Mouse (Mus musculus): ENCODE results near the gene Inpp5b. TPM values are rescaled to one million over a fixed set of nuclear protein-coding genes. Genes with fewer than 3 reads are reported as not detected.

Inpp5b gene
- polyA plus RNA-seq, 1 experiment = 25.1 TPM

DNA sequence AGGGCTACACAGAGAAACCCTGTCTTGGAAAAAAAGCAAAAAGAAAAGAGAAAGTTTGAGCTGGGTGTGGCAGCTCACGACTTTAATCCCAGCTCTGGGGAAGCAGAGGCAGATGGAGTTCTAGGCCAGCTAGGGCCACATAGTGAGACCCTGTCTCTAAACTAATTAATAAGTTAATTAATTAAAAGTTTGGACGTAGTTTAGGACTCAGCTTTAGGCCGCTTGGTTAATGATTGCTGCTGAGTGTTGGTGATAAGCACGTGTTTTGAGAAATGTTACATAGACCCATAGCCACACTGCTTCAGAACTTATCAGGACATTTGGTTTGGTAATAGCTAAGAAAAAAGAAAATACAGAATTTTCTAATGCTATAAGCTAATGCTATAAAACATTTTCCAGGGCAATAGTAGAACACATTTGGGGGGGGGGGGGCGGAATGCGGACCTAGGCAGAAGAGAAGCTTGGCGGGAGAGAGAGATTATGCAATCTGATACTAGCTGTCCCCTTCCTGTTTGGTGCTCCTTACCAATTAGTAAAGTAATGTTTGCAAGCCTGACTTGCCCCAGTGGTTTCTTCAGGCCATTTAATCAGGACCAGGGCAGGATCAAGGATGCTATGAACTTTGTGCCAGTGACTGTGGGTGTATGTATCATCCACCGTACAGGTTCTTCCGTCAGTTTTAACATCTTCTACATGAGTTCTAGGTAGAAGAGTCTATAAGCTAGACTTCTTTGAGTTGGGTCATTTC lies 67.7 kb downstream of the Inpp5b start:
- no peak for TF ChIP-seq SRF (IDR thresholded peaks at IDR 0.05; ENCODE audit: control insufficient read depth, insufficient read length, low read depth)
- no peak for TF ChIP-seq CEBPB (IDR thresholded peaks at IDR 0.05; ENCODE audit: insufficient read depth, poor library complexity, severe bottlenecking)
- TF ChIP-seq MYOD1 (IDR thresholded peaks at IDR 0.05; ENCODE audit: control insufficient read depth in 1 of 3, insufficient read length in 2 of 3, low read depth in 2 of 3) = no peak
- TF ChIP-seq E2F4 (IDR thresholded peaks at IDR 0.05; ENCODE audit: insufficient read depth) = no peak
- no peak for TF ChIP-seq TCF3 (IDR thresholded peaks at IDR 0.05; ENCODE audit: insufficient read length, low read depth)
- TF ChIP-seq POLR2A (IDR thresholded peaks at IDR 0.05; ENCODE audit: insufficient read length, low read depth) = no peak
- TF ChIP-seq TCF12 (IDR thresholded peaks at IDR 0.05; ENCODE audit: insufficient read depth, poor library complexity, severe bottlenecking) = no peak
- TF ChIP-seq REST (IDR thresholded peaks at IDR 0.05; ENCODE audit: insufficient read depth, insufficient read length) = no peak
- no peak for TF ChIP-seq MAX (IDR thresholded peaks at IDR 0.05; ENCODE audit: low read depth)
- no peak for TF ChIP-seq MYOG (IDR thresholded peaks at IDR 0.05; ENCODE audit: control insufficient read depth in 1 of 3, insufficient read depth in 1 of 3, insufficient read length in 2 of 3, low read depth in 2 of 3)
- TF ChIP-seq POLR2AphosphoS2 (IDR thresholded peaks at IDR 0.05; ENCODE audit: insufficient read length, low read depth) = no peak
- no peak for TF ChIP-seq USF1 (IDR thresholded peaks at IDR 0.05; ENCODE audit: low read depth)
- no peaks in the 10 kb centered on the region for H3K27me3 ChIP-seq (ENCODE audit: control insufficient read depth, insufficient read depth, insufficient read length)
- H3ac ChIP-seq (ENCODE audit: control insufficient read depth, insufficient read length) = no peak overlapping the region
- peaks cover 36% of the 10 kb centered on the region for H3K36me3 ChIP-seq (ENCODE audit: control insufficient read depth, insufficient read depth)
- H3K4me2 ChIP-seq (ENCODE audit: low read depth) = no peak overlapping the region
- no peak overlapping the region for H3K4me3 ChIP-seq
- H3K79me2 ChIP-seq (ENCODE audit: control insufficient read depth, insufficient read depth) = peaks cover 46% of the 10 kb centered on the region

GRCm38 (mm10) chr4:124810056-124810455 lies 68.4 kb downstream of the Inpp5b start:
- Histone ChIP-seq H3K4me2 (ENCODE audit: low read depth) (no peak overlapping the region), H3K4me3 (no peak overlapping the region), H3K79me2 (ENCODE audit: control insufficient read depth, insufficient read depth) (peaks cover 40% of the 10 kb centered on the region), H3K27me3 (ENCODE audit: control insufficient read depth, insufficient read depth, insufficient read length) (no peaks in the 10 kb centered on the region), H3K36me3 (ENCODE audit: control insufficient read depth, insufficient read depth) (peaks cover 34% of the 10 kb centered on the region), H3ac (ENCODE audit: control insufficient read depth, insufficient read length) (no peak overlapping the region)
- no peak for TF ChIP-seq TCF12 (IDR thresholded peaks at IDR 0.05; ENCODE audit: insufficient read depth, poor library complexity, severe bottlenecking)
- no peak for TF ChIP-seq SRF (IDR thresholded peaks at IDR 0.05; ENCODE audit: control insufficient read depth, insufficient read length, low read depth)
- TF ChIP-seq E2F4 (IDR thresholded peaks at IDR 0.05; ENCODE audit: insufficient read depth) = no peak
- TF ChIP-seq REST (IDR thresholded peaks at IDR 0.05; ENCODE audit: insufficient read depth, insufficient read length) = no peak
- TF ChIP-seq MAX (IDR thresholded peaks at IDR 0.05; ENCODE audit: low read depth) = no peak
- no peak for TF ChIP-seq MYOD1 (IDR thresholded peaks at IDR 0.05; ENCODE audit: control insufficient read depth in 1 of 3, insufficient read length in 2 of 3, low read depth in 2 of 3)
- TF ChIP-seq CEBPB (IDR thresholded peaks at IDR 0.05; ENCODE audit: insufficient read depth, poor library complexity, severe bottlenecking) = no peak
- TF ChIP-seq MYOG (IDR thresholded peaks at IDR 0.05; ENCODE audit: control insufficient read depth in 1 of 3, insufficient read depth in 1 of 3, insufficient read length in 2 of 3, low read depth in 2 of 3) = no peak
- TF ChIP-seq POLR2AphosphoS2 (IDR thresholded peaks at IDR 0.05; ENCODE audit: insufficient read length, low read depth) = no peak
- TF ChIP-seq POLR2A (IDR thresholded peaks at IDR 0.05; ENCODE audit: insufficient read length, low read depth) = no peak
- no peak for TF ChIP-seq USF1 (IDR thresholded peaks at IDR 0.05; ENCODE audit: low read depth)
- no peak for TF ChIP-seq TCF3 (IDR thresholded peaks at IDR 0.05; ENCODE audit: insufficient read length, low read depth)

GRCm38 (mm10) chr4:124811347-124811975 lies 69.8 kb downstream of the Inpp5b start:
- no peak overlapping the region for H3ac ChIP-seq (ENCODE audit: control insufficient read depth, insufficient read length)
- no peak overlapping the region for H3K4me2 ChIP-seq (ENCODE audit: low read depth)
- H3K4me3 ChIP-seq = no peak overlapping the region
- peaks cover 37% of the 10 kb centered on the region for H3K79me2 ChIP-seq (ENCODE audit: control insufficient read depth, insufficient read depth)
- H3K36me3 ChIP-seq (ENCODE audit: control insufficient read depth, insufficient read depth) = peaks cover 20% of the 10 kb centered on the region
- TF ChIP-seq USF1 (IDR thresholded peaks at IDR 0.05; ENCODE audit: low read depth) (no peak), TCF12 (IDR thresholded peaks at IDR 0.05; ENCODE audit: insufficient read depth, poor library complexity, severe bottlenecking) (no peak), CEBPB (IDR thresholded peaks at IDR 0.05; ENCODE audit: insufficient read depth, poor library complexity, severe bottlenecking) (no peak), POLR2AphosphoS2 (IDR thresholded peaks at IDR 0.05; ENCODE audit: insufficient read length, low read depth) (no peak), POLR2A (IDR thresholded peaks at IDR 0.05; ENCODE audit: insufficient read length, low read depth) (no peak), E2F4 (IDR thresholded peaks at IDR 0.05; ENCODE audit: insufficient read depth) (no peak), MAX (IDR thresholded peaks at IDR 0.05; ENCODE audit: low read depth) (no peak), MYOD1 (IDR thresholded peaks at IDR 0.05; ENCODE audit: control insufficient read depth in 1 of 3, insufficient read length in 2 of 3, low read depth in 2 of 3) (no peak), REST (IDR thresholded peaks at IDR 0.05; ENCODE audit: insufficient read depth, insufficient read length) (no peak), TCF3 (IDR thresholded peaks at IDR 0.05; ENCODE audit: insufficient read length, low read depth) (no peak), SRF (IDR thresholded peaks at IDR 0.05; ENCODE audit: control insufficient read depth, insufficient read length, low read depth) (no peak), MYOG (IDR thresholded peaks at IDR 0.05; ENCODE audit: control insufficient read depth in 1 of 3, insufficient read depth in 1 of 3, insufficient read length in 2 of 3, low read depth in 2 of 3) (no peak)
- no peaks in the 10 kb centered on the region for H3K27me3 ChIP-seq (ENCODE audit: control insufficient read depth, insufficient read depth, insufficient read length)

DNA sequence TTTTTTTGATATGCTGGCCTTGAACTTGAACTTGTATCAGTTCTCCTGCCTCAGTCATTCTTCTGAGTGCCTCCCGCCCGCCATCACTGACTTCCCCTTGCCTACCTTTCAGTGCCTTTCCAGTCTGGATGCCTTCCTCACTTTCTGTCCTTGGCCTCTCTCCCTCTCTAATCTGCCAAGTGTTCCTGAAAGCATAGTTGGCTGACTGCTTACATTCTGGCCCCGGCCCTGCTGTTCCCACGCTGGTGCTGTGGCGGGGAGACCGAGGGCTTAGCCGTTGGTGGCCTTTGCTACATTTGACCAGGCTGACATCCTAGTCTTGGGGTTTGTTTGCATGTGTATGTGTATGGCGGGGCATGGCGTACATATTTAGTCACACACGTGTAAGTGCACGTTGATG lies 74.3 kb downstream of the Inpp5b start:
- Histone ChIP-seq H3ac (ENCODE audit: control insufficient read depth, insufficient read length) (no peak overlapping the region), H3K79me2 (ENCODE audit: control insufficient read depth, insufficient read depth) (peaks cover 26% of the 10 kb centered on the region), H3K4me3 (no peak overlapping the region), H3K27me3 (ENCODE audit: control insufficient read depth, insufficient read depth, insufficient read length) (no peaks in the 10 kb centered on the region), H3K36me3 (ENCODE audit: control insufficient read depth, insufficient read depth) (peaks cover 10% of the 10 kb centered on the region), H3K4me2 (ENCODE audit: low read depth) (no peak overlapping the region)
- TF ChIP-seq TCF3 (IDR thresholded peaks at IDR 0.05; ENCODE audit: insufficient read length, low read depth) (no peak), POLR2AphosphoS2 (IDR thresholded peaks at IDR 0.05; ENCODE audit: insufficient read length, low read depth) (no peak), TCF12 (IDR thresholded peaks at IDR 0.05; ENCODE audit: insufficient read depth, poor library complexity, severe bottlenecking) (no peak), MYOG (IDR thresholded peaks at IDR 0.05; ENCODE audit: control insufficient read depth in 1 of 3, insufficient read depth in 1 of 3, insufficient read length in 2 of 3, low read depth in 2 of 3) (no peak), REST (IDR thresholded peaks at IDR 0.05; ENCODE audit: insufficient read depth, insufficient read length) (no peak), CEBPB (IDR thresholded peaks at IDR 0.05; ENCODE audit: insufficient read depth, poor library complexity, severe bottlenecking) (no peak), SRF (IDR thresholded peaks at IDR 0.05; ENCODE audit: control insufficient read depth, insufficient read length, low read depth) (no peak), E2F4 (IDR thresholded peaks at IDR 0.05; ENCODE audit: insufficient read depth) (no peak), MAX (IDR thresholded peaks at IDR 0.05; ENCODE audit: low read depth) (no peak), POLR2A (IDR thresholded peaks at IDR 0.05; ENCODE audit: insufficient read length, low read depth) (no peak), USF1 (IDR thresholded peaks at IDR 0.05; ENCODE audit: low read depth) (no peak), MYOD1 (IDR thresholded peaks at IDR 0.05; ENCODE audit: control insufficient read depth in 1 of 3, insufficient read length in 2 of 3, low read depth in 2 of 3) (no peak)

All from myocyte (in vitro differentiated cells).